Mouse (Mus musculus) limb, embryonic 12.5 days (tissue): Measurements from ENCODE around the gene Scml4. TPM values are rescaled to one million over a fixed set of nuclear protein-coding genes. Genes with fewer than 3 reads are reported as not detected.

Experiments used
- ATAC-seq: fragments of 200-750 bp; cut with Nextera tagmentation; 2 replicates; pipeline ENCODE4 v1.8.0; 2017; ENCODE audit warnings: low read depth, moderate TSS enrichment; ENCODE audit not compliant: insufficient number of reproducible peaks, insufficient read depth, low FRiP score, low TSS enrichment
- H3K27ac ChIP-seq: fragments of 300-500 bp; sonication (generic); 2 replicates; pipeline ENCODE4 v1.5.1; 2016; ENCODE audit warnings: mild to moderate bottlenecking, moderate library complexity
- H3K27me3 ChIP-seq: fragments of 300-500 bp; sonication (generic); 2 replicates; pipeline ENCODE4 v1.6.1; 2016; ENCODE audit warnings: mild to moderate bottlenecking, moderate library complexity
- H3K36me3 ChIP-seq: fragments of 300-500 bp; sonication (generic); 2 replicates; pipeline ENCODE4 v1.6.1; 2016; ENCODE audit warnings: mild to moderate bottlenecking, moderate library complexity
- H3K4me1 ChIP-seq: fragments of 300-500 bp; sonication (generic); replicated peaks from 2 replicates; pipeline ENCODE4 v1.6.1; 2016
- H3K4me2 ChIP-seq: fragments of 300-500 bp; sonication (generic); 2 replicates; pipeline ENCODE4 v1.6.1; 2016; ENCODE audit warnings: mild to moderate bottlenecking, moderate library complexity
- H3K4me3 ChIP-seq: fragments of 300-500 bp; sonication (generic); replicated peaks from 2 replicates; pipeline ENCODE4 v1.5.1; 2016; ENCODE audit warnings: mild to moderate bottlenecking
- H3K9ac ChIP-seq: fragments of 300-500 bp; sonication (generic); replicated peaks from 2 replicates; pipeline ENCODE4 v1.6.1; 2016; ENCODE audit warnings: mild to moderate bottlenecking, moderate library complexity
- H3K9me3 ChIP-seq: fragments of 300-500 bp; sonication (generic); 2 replicates; pipeline ENCODE4 v1.6.1; 2016; ENCODE audit warnings: mild to moderate bottlenecking, moderate library complexity
- WGBS: fragments of 180-500 bp; shearing (Covaris S2); methylation state at CpG from one replicate; pipeline ENCODE4 v1.1.7; 2016; 5-methylcytosine and 5-hydroxymethylcytosine counted together
- polyA plus RNA-seq: library from polyadenylated mRNA; unstranded; fragments of >200 nt; fragmentation: Nextera tagmentation; extraction: Ambion mirVana; gene quantifications from 2 replicates; pipeline ENCODE4 v1.2.1, GENCODE M21; 2016

Scml4 gene
- polyA plus RNA-seq, 1 experiment from 2014 or later: 0.89 TPM

DNA sequence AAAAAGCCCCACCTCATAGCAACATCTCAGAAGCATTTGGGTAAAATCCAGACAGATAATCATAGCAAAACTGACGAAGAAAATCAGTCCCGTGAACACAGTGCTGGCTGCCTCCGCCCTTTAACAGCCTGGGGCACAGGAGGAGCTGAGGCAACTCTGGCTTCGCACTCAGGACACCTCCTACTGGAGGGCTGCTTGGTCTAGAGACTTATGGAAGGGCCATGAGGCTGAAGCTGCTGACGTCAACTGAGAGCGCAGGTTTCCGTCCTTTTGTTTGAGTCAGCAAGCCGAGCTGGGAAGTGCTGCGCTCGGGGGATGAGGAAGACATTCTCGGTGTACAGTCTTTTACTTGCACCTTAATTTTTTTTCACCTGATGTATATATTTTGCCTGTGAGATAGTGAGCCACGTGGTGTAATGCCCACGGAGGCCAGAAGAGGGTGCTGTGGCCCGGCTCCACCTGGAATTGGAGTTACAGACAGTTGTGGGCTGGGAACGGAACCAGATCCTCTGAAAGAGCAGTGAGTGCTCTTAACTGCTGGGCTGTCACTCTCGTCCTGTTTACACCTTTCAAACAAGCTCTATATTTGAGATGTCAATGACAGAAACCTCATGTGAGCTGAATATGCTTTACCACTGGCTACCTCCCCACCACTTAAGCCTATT, 18.5 kb upstream of the Scml4 start:
- no peak overlapping the region for H3K9ac ChIP-seq
- H3K4me2 ChIP-seq: no peak overlapping the region
- H3K36me3 ChIP-seq: peaks cover 11% of the 10 kb centered on the region
- H3K4me3 ChIP-seq: no peak overlapping the region
- WGBS: 68% methylated on average over 16 of the region's 16 CpGs
- no peaks in the 10 kb centered on the region for H3K4me1 ChIP-seq
- H3K27ac ChIP-seq: no peak overlapping the region
- H3K9me3 ChIP-seq: 0 out of 2 replicates have a peak, but pooled peaks cover 16% of the 10 kb centered on the region
- no peak; the same call in 1 of the 2 replicates for ATAC-seq
- no peaks in the 10 kb centered on the region for H3K27me3 ChIP-seq

DNA sequence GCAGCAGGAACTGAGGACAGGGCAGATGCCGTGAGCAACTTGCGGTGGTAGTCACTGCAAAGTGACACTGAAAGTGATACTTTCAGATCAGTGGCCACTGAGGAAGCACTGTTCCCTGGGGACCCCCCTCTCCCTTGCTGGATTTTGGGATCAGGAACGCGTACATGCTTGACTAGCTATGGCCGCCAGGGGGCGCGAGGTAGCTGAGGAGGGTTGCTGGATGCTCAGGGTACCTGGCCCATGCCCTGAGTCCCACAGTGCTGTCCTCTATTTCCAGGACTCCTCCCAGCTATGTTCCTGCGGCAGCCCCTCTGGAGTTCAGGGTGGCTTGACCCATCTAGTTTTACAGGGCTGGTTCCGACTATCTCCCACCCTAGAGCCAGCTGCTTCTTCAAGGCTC, 17.8 kb upstream of the Scml4 start:
- H3K27me3 ChIP-seq: no peaks in the 10 kb centered on the region
- no peaks in the 10 kb centered on the region for H3K4me1 ChIP-seq
- H3K27ac ChIP-seq: no peak overlapping the region
- 11% methylated on average over 9 of the region's 9 CpGs for WGBS
- H3K36me3 ChIP-seq: peaks cover 6% of the 10 kb centered on the region
- H3K9ac ChIP-seq: no peak overlapping the region
- no peak overlapping the region for H3K4me2 ChIP-seq
- 0 out of 2 replicates have a peak, but pooled peaks cover 16% of the 10 kb centered on the region for H3K9me3 ChIP-seq
- H3K4me3 ChIP-seq: no peak overlapping the region
- peak; percentile 62; the same call in 1 of the 2 replicates for ATAC-seq

DNA sequence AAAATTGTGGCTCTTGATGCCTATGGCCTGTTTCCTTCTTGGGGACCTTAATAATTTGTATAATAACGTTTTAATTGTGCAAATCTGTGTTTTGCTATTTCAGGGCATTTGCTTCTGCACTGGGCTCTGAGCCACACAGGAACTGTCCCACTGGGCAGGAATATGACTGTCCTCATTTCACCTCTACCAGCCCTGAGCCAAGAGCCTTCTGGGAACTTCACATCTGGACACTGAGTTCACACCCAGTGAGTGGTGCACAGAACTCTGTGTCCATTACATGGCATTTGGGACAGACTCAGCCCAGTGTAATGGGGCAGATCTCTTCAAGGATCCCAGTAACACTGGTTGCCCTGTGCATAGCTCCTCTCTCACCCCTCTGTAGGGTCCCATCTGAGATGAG, 16.8 kb upstream of the Scml4 start:
- H3K9ac ChIP-seq: no peak overlapping the region
- no peaks in the 10 kb centered on the region for H3K4me1 ChIP-seq
- H3K36me3 ChIP-seq: peaks cover 5% of the 10 kb centered on the region; the same call in 1 of the 2 replicates
- H3K4me2 ChIP-seq: no peak overlapping the region
- ATAC-seq: no peak
- H3K9me3 ChIP-seq: 0 out of 2 replicates have a peak, but pooled peaks cover 12% of the 10 kb centered on the region
- WGBS: 55% methylated on average over 1 of the region's 1 CpGs
- H3K27me3 ChIP-seq: no peaks in the 10 kb centered on the region
- no peak overlapping the region for H3K4me3 ChIP-seq
- H3K27ac ChIP-seq: no peak overlapping the region

DNA sequence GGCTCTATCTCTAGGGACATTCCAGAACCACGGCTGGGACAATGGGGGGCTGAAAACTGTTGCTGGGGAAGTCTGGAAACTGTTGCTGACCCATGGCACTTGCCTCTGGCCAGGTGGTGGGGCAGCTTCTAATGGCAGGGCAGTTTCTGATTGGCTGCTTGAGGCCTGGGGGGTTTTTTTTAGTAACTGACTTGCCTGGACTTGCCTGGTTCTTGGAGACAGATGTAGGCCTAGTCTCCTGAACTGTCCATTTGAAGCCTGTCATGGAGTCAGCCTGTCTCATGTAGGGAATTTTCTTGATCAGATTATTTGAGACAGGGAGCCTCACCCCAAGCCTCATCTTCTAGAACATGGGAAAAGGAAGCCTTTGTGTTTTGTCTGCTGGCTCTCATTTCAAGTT, 14.7 kb upstream of the Scml4 start:
- Histone ChIP-seq H3K9me3 (0 out of 2 replicates have a peak, but pooled peaks cover 7% of the 10 kb centered on the region), H3K36me3 (no peaks in the 10 kb centered on the region), H3K9ac (no peak overlapping the region), H3K27ac (no peak overlapping the region), H3K4me1 (no peaks in the 10 kb centered on the region), H3K4me2 (no peak overlapping the region), H3K27me3 (no peaks in the 10 kb centered on the region), H3K4me3 (no peak overlapping the region)
- WGBS: 46% methylated on average over 1 of the region's 1 CpGs
- no peak for ATAC-seq

DNA sequence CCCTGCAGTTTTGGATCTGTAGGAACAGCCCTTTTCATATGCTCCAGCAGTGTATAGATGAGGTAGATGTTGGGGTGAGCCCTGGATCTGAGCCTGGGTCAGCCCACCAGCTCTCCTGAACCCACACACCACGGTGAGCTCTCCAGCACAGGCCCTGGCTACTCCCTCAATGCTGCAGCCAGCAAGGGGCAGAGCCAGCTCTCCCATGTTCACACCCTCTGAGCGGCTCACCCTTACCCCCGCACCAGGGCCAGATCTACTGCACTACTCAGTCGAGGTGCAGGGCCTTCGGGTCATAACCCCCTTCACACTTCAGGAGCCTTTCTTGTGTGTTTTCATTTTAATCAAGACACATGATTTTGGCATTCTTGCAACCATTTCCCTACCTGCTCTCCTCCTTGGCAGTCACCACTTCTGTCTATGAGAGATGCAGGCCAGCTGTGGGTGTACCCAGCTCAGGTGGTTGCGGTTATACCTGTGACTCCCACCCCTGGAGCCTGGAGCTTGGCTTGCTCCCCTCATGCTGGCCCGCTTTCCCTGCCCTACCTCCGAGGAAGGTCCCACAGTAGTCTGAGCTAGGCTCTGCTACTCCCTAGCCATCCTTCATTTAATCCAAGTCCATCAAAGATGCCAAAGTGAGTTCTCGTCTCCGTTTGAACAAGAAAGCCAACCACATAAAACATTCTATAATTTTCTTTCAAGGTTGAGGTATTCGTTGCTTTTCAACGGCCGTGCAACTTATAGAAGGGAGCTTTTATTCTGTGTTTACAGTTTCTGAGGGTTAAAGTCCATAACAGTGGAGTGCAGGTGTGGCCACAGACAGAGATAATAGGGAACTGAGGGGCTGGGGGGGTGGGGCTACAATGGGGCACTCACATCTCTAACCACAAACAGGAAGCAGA, 11.7 kb upstream of the Scml4 start:
- no peak for ATAC-seq
- Histone ChIP-seq H3K4me2 (no peak overlapping the region), H3K36me3 (no peaks in the 10 kb centered on the region), H3K27ac (no peak overlapping the region), H3K9ac (no peak overlapping the region), H3K9me3 (no peaks in the 10 kb centered on the region), H3K4me3 (no peak overlapping the region), H3K4me1 (no peaks in the 10 kb centered on the region), H3K27me3 (no peaks in the 10 kb centered on the region)
- WGBS: 92% methylated on average over 13 of the region's 13 CpGs

DNA sequence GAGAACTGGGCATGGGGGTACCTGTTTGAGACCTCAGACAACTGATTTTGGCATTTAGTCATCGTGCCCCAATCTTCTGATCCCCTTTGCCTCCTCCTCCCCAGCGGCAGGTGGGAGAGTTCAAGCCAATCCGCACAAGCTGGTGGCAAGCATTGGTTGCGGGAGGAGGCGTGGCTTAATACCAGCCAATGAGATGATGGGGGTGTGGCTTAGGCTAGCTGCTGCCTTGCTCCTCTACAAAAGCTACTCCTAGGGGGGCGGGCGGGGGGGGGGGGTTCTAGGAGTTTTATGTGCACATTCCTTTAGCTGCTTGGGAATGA, 11.1 kb upstream of the Scml4 start:
- Histone ChIP-seq H3K4me2 (no peak overlapping the region), H3K9ac (no peak overlapping the region), H3K9me3 (no peaks in the 10 kb centered on the region), H3K27me3 (no peaks in the 10 kb centered on the region), H3K36me3 (no peaks in the 10 kb centered on the region), H3K4me1 (no peaks in the 10 kb centered on the region), H3K27ac (no peak overlapping the region), H3K4me3 (no peak overlapping the region)
- no peak for ATAC-seq
- 85% methylated on average over 7 of the region's 7 CpGs for WGBS

DNA sequence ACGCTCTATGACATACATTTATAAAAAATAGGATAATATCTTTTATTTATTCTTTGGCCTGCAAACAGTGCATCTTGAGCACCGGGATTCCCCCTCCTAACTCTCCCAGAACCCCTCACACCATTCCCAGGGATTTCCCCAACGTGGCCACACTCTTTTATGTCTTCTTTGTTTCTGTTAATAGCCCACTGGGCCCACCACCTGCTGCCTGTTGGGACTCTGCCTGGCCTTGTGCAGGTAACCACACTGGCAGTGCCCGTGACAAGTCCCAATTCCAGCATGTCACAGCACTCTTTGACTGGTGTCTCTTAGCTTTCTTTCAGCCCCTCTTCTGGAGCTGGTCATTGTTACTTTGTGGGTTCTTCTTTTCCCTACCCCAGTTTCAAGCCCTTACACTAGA, 5.3 kb upstream of the Scml4 start:
- H3K4me3 ChIP-seq: no peak overlapping the region
- no peaks in the 10 kb centered on the region for H3K36me3 ChIP-seq
- no peak for ATAC-seq
- H3K4me1 ChIP-seq: peaks cover 13% of the 10 kb centered on the region
- no peak overlapping the region for H3K27ac ChIP-seq
- H3K9ac ChIP-seq: no peak overlapping the region
- WGBS: 71% methylated on average over 4 of the region's 4 CpGs
- H3K9me3 ChIP-seq: peaks cover 4% of the 10 kb centered on the region; the same call in 1 of the 2 replicates
- no peak overlapping the region for H3K4me2 ChIP-seq
- no peaks in the 10 kb centered on the region for H3K27me3 ChIP-seq

DNA sequence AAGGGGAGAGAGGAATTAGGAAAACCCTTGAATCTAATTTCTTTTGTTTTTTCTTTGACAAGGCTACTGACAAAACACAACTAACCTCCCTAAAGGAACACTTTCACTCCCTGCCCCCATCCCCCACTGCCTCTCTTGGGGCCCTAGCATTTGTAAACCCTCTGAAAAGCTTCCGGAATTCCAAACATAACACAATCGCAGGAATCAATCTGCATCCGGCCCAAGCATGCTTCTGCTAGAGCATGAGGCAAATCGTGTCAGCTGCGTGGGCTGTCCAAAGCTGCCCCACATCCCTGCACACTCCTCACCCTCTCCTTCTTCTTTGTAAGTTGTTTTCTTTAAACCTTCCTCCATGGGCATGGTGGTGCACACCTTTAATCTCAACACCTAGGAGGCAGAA, 4.9 kb upstream of the Scml4 start:
- no peak overlapping the region for H3K27ac ChIP-seq
- H3K9ac ChIP-seq: no peak overlapping the region
- no peak for ATAC-seq

DNA sequence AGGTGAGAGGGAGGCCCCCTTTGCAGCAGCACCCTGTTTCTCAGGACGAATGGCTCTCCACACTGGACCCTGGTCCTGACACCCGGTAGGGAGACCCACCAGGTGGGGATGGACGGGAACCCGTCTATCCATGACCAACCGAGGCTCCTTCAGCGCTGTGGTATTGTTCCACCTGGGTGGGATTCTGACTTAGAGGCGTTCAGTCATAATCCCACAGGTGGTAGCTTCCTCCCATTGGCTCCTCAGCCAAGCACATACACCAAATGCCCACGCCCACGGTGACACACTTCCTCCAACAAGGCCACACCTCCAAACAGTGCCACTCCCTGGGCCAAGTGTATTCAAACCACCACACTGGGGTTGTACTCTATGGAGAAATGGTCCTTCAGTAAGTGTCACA, 3.6 kb upstream of the Scml4 start:
- no peak for ATAC-seq
- Histone ChIP-seq H3K9ac (no peak overlapping the region), H3K27ac (no peak overlapping the region), H3K36me3 (no peaks in the 10 kb centered on the region), H3K4me1 (peaks cover 23% of the 10 kb centered on the region), H3K4me3 (no peak overlapping the region), H3K27me3 (no peaks in the 10 kb centered on the region), H3K9me3 (peaks cover 4% of the 10 kb centered on the region; the same call in 1 of the 2 replicates), H3K4me2 (no peak overlapping the region)
- WGBS: 91% methylated on average over 9 of the region's 9 CpGs

More for the DNA sequence above, 4.9 kb upstream of the Scml4 start:
- WGBS: 57% methylated on average over 5 of the region's 5 CpGs
- Histone ChIP-seq H3K27me3 (no peaks in the 10 kb centered on the region), H3K4me2 (no peak overlapping the region), H3K4me1 (peaks cover 17% of the 10 kb centered on the region), H3K4me3 (no peak overlapping the region), H3K9me3 (peaks cover 4% of the 10 kb centered on the region; the same call in 1 of the 2 replicates), H3K36me3 (no peaks in the 10 kb centered on the region)

DNA sequence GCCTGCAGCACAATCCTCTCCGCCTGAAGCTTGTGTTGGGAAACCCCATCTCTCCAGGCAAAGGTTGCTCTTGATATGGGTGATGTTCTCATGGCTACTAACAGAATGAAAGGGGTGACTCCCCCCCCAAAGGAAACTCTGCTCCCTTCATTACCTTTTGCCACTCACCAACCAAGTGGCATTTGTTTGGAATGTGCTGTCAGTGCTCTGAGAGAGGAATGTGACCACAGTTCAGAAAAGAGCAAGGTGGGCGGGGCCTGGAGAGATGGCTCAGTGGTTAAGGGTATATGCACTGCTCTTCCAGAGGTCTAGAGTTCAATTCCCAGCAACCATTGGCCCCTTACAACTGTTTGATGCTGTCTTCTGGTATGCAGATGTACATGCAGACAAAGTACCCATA, 3.1 kb upstream of the Scml4 start:
- WGBS: 85% methylated on average over 2 of the region's 2 CpGs
- H3K4me1 ChIP-seq: peaks cover 26% of the 10 kb centered on the region
- H3K9ac ChIP-seq: no peak overlapping the region
- H3K4me3 ChIP-seq: no peak overlapping the region
- H3K27me3 ChIP-seq: no peaks in the 10 kb centered on the region
- no peak overlapping the region for H3K27ac ChIP-seq
- H3K9me3 ChIP-seq: peaks cover 4% of the 10 kb centered on the region; the same call in 1 of the 2 replicates
- no peak overlapping the region for H3K4me2 ChIP-seq
- no peaks in the 10 kb centered on the region for H3K36me3 ChIP-seq
- ATAC-seq: no peak

DNA sequence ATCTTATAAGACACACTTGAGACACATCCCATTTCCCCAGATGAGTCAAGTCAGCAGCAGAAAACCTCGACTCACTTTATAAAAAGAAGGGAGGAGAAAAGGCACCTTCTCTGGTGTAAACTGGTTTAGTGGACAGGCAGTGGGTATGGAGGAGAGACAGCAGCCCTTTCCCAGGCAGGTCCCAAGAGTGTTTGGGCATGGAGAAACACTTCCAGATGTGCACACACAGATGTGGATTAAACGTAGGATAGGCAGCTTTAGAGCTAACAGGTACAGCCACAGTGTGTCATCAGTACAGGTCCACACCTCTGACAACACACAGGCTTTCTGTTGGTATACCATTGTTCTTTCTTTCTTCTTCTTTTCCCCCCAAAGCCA, 400 bp upstream of the Scml4 start:
- Histone ChIP-seq H3K4me3 (no peak overlapping the region), H3K4me2 (peak overlapping the region; percentile 47; the same call in 1 of the 2 replicates), H3K27ac (0 out of 2 replicates have a peak overlapping the region, but pooled peaks have one; percentile 17), H3K27me3 (no peaks in the 10 kb centered on the region), H3K4me1 (peaks cover 45% of the 10 kb centered on the region), H3K9me3 (peaks cover 4% of the 10 kb centered on the region; the same call in 1 of the 2 replicates), H3K9ac (no peak overlapping the region), H3K36me3 (no peaks in the 10 kb centered on the region)
- WGBS: 21% methylated on average over 2 of the region's 2 CpGs
- peak; percentile 34; the same call in 1 of the 2 replicates for ATAC-seq
